Comparison of ENCODE assay signal across 8 mouse cellular contexts in genomic region chr12:33280805-33281204, GRCm38 (mm10).
DNase-seq lines count a peak whose midpoint lies in the region; ATAC-seq and TF ChIP-seq lines count a peak whose summit lies in the region.

No protein-coding gene starts in this region.

- H3K27me3 ChIP-seq in hindbrain, embryonic 10.5 days (ENCODE audit: insufficient read depth, poor library complexity, severe bottlenecking), result no peaks in the 10 kb centered on the region
- H3K27me3 ChIP-seq in hindbrain, embryonic 16.5 days (replicated peaks; ENCODE audit: control insufficient read depth, insufficient read depth, low read length), result no peaks in the 10 kb centered on the region
- H3K27me3 ChIP-seq in forebrain, embryonic 11.5 days (ENCODE audit: control insufficient read depth, insufficient read depth, low read length), result no peaks in the 10 kb centered on the region
- no peaks in the 10 kb centered on the region for H3K27me3 ChIP-seq in midbrain, postnatal 0 days (ENCODE audit: insufficient read depth, low read length)

- no peak overlapping the region for H3K9ac ChIP-seq in hindbrain, embryonic 16.5 days (ENCODE audit: low read depth, low read length)
- H3K9ac ChIP-seq in forebrain, embryonic 11.5 days (ENCODE audit: low read length), result no peak overlapping the region
- H3K9ac ChIP-seq in midbrain, postnatal 0 days (replicated peaks; ENCODE audit: low read length, poor library complexity, severe bottlenecking), result no peak overlapping the region

- H3K4me2 ChIP-seq in hindbrain, embryonic 16.5 days (ENCODE audit: low read length), result no peak overlapping the region
- H3K4me2 ChIP-seq in forebrain, embryonic 11.5 days (ENCODE audit: low read depth, low read length, severe bottlenecking), result no peak overlapping the region
- no peak overlapping the region for H3K4me2 ChIP-seq in midbrain, postnatal 0 days (ENCODE audit: low read depth, low read length, poor library complexity, severe bottlenecking)

- no peak overlapping the region for H3K4me3 ChIP-seq in hindbrain, embryonic 10.5 days
- no peak overlapping the region for H3K4me3 ChIP-seq in hindbrain, embryonic 16.5 days (ENCODE audit: low read length)
- no peak overlapping the region for H3K4me3 ChIP-seq in forebrain, embryonic 11.5 days (ENCODE audit: low read depth, low read length)
- H3K4me3 ChIP-seq in midbrain, postnatal 0 days (ENCODE audit: low read depth, low read length), result no peak overlapping the region

- peak; percentile 84 for TF ChIP-seq CTCF in midbrain, postnatal 0 days (IDR thresholded peaks at IDR 0.05)

- no peaks in the 10 kb centered on the region for H3K9me3 ChIP-seq in hindbrain, embryonic 10.5 days
- no peaks in the 10 kb centered on the region for H3K9me3 ChIP-seq in hindbrain, embryonic 16.5 days (ENCODE audit: control insufficient read depth, low read length)
- H3K9me3 ChIP-seq in forebrain, embryonic 11.5 days (ENCODE audit: control insufficient read depth, low read length), result no peaks in the 10 kb centered on the region
- H3K9me3 ChIP-seq in midbrain, postnatal 0 days (ENCODE audit: low read length), result no peaks in the 10 kb centered on the region

- peak; percentile 70 for DNase-seq in hindbrain, embryonic 10.5 days (ENCODE audit: low spot score)
- DNase-seq in CD8-positive naive resting alpha-beta T cell, adult 2 months (ENCODE audit: low read depth in 2 of 2, low spot score in 2 of 2), result peak; percentile 68 to 77
- peak; percentile 61 for DNase-seq in c-Kit-negative CD71-positive TER-119-positive erythroid progenitor cells, embryonic 14.5 days (ENCODE audit: low read depth, low spot score)
- DNase-seq in forebrain, embryonic 11.5 days (ENCODE audit: low spot score), result peak; percentile 84
- peak; percentile 81 for DNase-seq in kidney, postnatal 4 days
- peak; percentile 42 for DNase-seq in midbrain, postnatal 0 days (ENCODE audit: low spot score)
- DNase-seq in testis, postnatal 14 days (ENCODE audit: low spot score), result peak; percentile 12

- ATAC-seq in hindbrain, embryonic 16.5 days, result no peak
- ATAC-seq in forebrain, embryonic 11.5 days (replicated peaks; ENCODE audit: low FRiP score), result no peak
- no peak for ATAC-seq in midbrain, postnatal 0 days (ENCODE audit: low FRiP score)

- WGBS in hindbrain, embryonic 10.5 days, result 20% methylated on average over 2 of the region's 2 CpGs
- WGBS in hindbrain, embryonic 16.5 days, result 29% methylated on average over 2 of the region's 2 CpGs
- WGBS in forebrain, embryonic 11.5 days, result 22% methylated on average over 2 of the region's 2 CpGs
- WGBS in midbrain, postnatal 0 days, result 32% methylated on average over 2 of the region's 2 CpGs

- peaks cover 15% of the 10 kb centered on the region for H3K4me1 ChIP-seq in hindbrain, embryonic 10.5 days (replicated peaks)
- peaks cover 3% of the 10 kb centered on the region for H3K4me1 ChIP-seq in hindbrain, embryonic 16.5 days (ENCODE audit: control insufficient read depth, insufficient read depth, low read depth, low read length)
- H3K4me1 ChIP-seq in forebrain, embryonic 11.5 days (replicated peaks; ENCODE audit: control insufficient read depth, insufficient read depth, low read length), result peaks cover 2% of the 10 kb centered on the region
- H3K4me1 ChIP-seq in midbrain, postnatal 0 days (ENCODE audit: insufficient read depth, low read length), result peaks cover 4% of the 10 kb centered on the region; the same call in 1 of the 2 replicates

- H3K36me3 ChIP-seq in hindbrain, embryonic 10.5 days, result no peaks in the 10 kb centered on the region
- H3K36me3 ChIP-seq in hindbrain, embryonic 16.5 days (ENCODE audit: control insufficient read depth, insufficient read depth, low read length), result no peaks in the 10 kb centered on the region
- no peaks in the 10 kb centered on the region for H3K36me3 ChIP-seq in forebrain, embryonic 11.5 days (ENCODE audit: control insufficient read depth, insufficient read depth, low read length)
- H3K36me3 ChIP-seq in midbrain, postnatal 0 days (ENCODE audit: insufficient read depth, low read length), result no peaks in the 10 kb centered on the region

- no peak overlapping the region for H3K27ac ChIP-seq in hindbrain, embryonic 10.5 days
- H3K27ac ChIP-seq in hindbrain, embryonic 16.5 days (ENCODE audit: low read depth, low read length), result no peak overlapping the region
- H3K27ac ChIP-seq in forebrain, embryonic 11.5 days (ENCODE audit: low read depth, low read length), result no peak overlapping the region
- no peak overlapping the region for H3K27ac ChIP-seq in midbrain, postnatal 0 days (ENCODE audit: low read depth, low read length)

Comparison
In these comparisons a context has a peak if more than half of its experiments do, and no peak if none do; other contexts are left out.
1. DNase-seq: peak in every context shown above with its lines; median percentile 84 in forebrain, embryonic 11.5 days; 81 in kidney, postnatal 4 days; 72 in CD8-positive naive resting alpha-beta T cell, adult 2 months; 70 in hindbrain, embryonic 10.5 days; 61 in c-Kit-negative CD71-positive TER-119-positive erythroid progenitor cells, embryonic 14.5 days; 42 in midbrain, postnatal 0 days; 12 in testis, postnatal 14 days.